Mouse (Mus musculus): ENCODE results near the gene Rgs6.

GRCm38 (mm10) chr12:83165058-83165457, 577.0 kb downstream of the Rgs6 start:
- no peak for TF ChIP-seq CTCF (IDR thresholded peaks at IDR 0.05; ENCODE audit: borderline replicate concordance, extremely low read depth, insufficient read depth, insufficient read length)
- no peak for TF ChIP-seq POLR2A (IDR thresholded peaks at IDR 0.05; ENCODE audit: borderline replicate concordance, extremely low read depth, insufficient read depth, insufficient read length, poor library complexity, severe bottlenecking)

All from brain, embryonic 14.5 days (tissue).